Mouse (Mus musculus): ENCODE results near the gene Cntrl. TPM values are rescaled to one million over a fixed set of nuclear protein-coding genes. Genes with fewer than 3 reads are reported as not detected.

The Cntrl gene
- polyA plus RNA-seq (2016; fragmentation: Nextera tagmentation; extraction: Ambion mirVana): 22.4 and 31.2 TPM in 2 replicates

DNA sequence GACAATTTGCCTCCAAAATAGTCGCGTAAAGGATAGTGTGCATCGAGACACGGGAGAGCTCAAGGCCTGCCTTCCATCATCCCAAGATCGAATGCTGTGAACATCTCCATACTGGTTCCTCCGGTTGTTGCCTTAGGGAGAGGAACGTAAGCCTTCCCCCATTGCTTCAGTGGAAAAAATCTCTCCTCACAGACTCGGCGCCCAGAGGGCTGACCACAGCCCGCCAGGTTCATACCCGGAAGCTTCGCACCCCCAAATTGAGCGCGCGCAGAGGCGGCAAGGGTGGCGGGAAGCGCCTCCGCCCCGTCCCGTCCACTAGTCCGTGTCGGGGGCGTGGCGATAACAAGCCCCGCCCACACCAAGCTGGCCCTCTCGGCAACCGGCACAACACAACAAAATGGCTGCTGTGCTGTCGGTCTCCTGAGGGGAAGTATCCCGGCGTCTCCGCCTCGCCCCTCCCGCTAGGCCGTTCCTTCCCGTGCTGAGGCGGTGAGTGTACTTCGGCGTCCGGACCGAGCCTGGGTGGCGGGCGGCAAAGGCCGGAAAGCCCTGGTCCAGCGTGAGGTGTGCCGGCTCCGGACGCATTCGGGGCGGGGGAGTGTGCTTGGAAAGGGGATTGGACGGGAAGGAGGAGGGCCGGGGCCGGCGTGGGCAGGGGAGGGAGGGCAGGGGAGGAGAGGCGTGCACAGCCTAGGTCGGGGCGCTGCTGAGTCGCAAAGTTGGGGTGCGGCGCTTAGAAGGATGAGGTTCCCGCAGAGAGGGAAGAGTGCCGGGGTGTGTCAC lies at the start of gene Cntrl:
Cntrl (plus strand) TSS at position 352 of the 783 bp plus-strand sequence.
- Histone ChIP-seq H3K4me1 (peaks cover 12% of the 10 kb centered on the region), H3K36me3 (peaks cover 6% of the 10 kb centered on the region), H3K9me3 (replicated peaks) (no peaks in the 10 kb centered on the region), H3K4me3 (peak within 1 kb of the TSS; percentile 91), H3K27ac (peak within 1 kb of the TSS; percentile 96), H3K27me3 (ENCODE audit: low read depth, poor library complexity, severe bottlenecking) (no peaks in the 10 kb centered on the region)
- under 1% methylated on average over 62 of the region's 62 CpGs for WGBS
- DNase-seq (ENCODE audit: low spot score): peak; percentile 96

GRCm38 (mm10) chr2:35060256-35060655 lies 49.0 kb upstream of the Cntrl start:
- WGBS: 86% methylated on average over 5 of the region's 5 CpGs
- H3K27me3 ChIP-seq (ENCODE audit: low read depth, poor library complexity, severe bottlenecking): no peaks in the 10 kb centered on the region
- no peaks in the 10 kb centered on the region for H3K4me1 ChIP-seq
- H3K27ac ChIP-seq: no peak overlapping the region
- no peak overlapping the region for H3K4me3 ChIP-seq
- no peaks in the 10 kb centered on the region for H3K36me3 ChIP-seq
- H3K9me3 ChIP-seq (replicated peaks): no peaks in the 10 kb centered on the region
- no peak for DNase-seq (ENCODE audit: low spot score)

GRCm38 (mm10) chr2:35060897-35061296 lies 48.4 kb upstream of the Cntrl start:
- WGBS: 72% methylated on average over 6 of the region's 6 CpGs
- no peak overlapping the region for H3K27ac ChIP-seq
- no peak for DNase-seq (ENCODE audit: low spot score)
- H3K4me1 ChIP-seq: no peaks in the 10 kb centered on the region
- H3K27me3 ChIP-seq (ENCODE audit: low read depth, poor library complexity, severe bottlenecking): no peaks in the 10 kb centered on the region
- H3K9me3 ChIP-seq (replicated peaks): no peaks in the 10 kb centered on the region
- no peak overlapping the region for H3K4me3 ChIP-seq
- no peaks in the 10 kb centered on the region for H3K36me3 ChIP-seq

DNA sequence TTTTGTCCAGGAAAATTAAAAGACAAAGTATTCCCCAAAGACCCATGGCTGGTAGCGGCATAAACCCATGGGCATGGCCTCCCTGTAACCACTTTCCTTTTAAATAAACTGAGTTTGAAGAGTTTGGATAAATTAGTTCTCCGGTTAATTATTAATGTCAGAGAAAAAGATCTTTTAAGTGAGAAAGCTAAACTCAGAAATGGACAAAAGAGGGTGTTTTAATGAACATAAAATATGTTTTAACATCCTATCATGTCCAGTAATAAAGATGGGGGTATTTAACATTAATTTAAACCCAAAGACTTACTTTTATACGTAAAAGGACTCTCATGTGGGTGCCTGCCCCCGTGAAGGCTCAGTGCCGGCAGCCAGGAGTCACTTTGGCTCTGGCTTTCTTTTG lies 48.0 kb upstream of the Cntrl start, which contains the start of gene Hc:
Hc (minus strand) TSS at position 101 of the 400 bp plus-strand sequence.
- Histone ChIP-seq H3K27me3 (ENCODE audit: low read depth, poor library complexity, severe bottlenecking) (no peaks in the 10 kb centered on the region), H3K4me3 (no peak within 1 kb of the TSS), H3K4me1 (no peaks in the 10 kb centered on the region), H3K36me3 (no peaks in the 10 kb centered on the region), H3K27ac (no peak within 1 kb of the TSS), H3K9me3 (replicated peaks) (no peaks in the 10 kb centered on the region)
- WGBS: 76% methylated on average over 5 of the region's 5 CpGs
- DNase-seq (ENCODE audit: low spot score): no peak

- DNase-seq (ENCODE audit: low spot score): no peak
- no peak overlapping the region for H3K4me3 ChIP-seq
- H3K4me1 ChIP-seq: no peaks in the 10 kb centered on the region
- no peaks in the 10 kb centered on the region for H3K27me3 ChIP-seq (ENCODE audit: low read depth, poor library complexity, severe bottlenecking)
- no peak overlapping the region for H3K27ac ChIP-seq
- H3K36me3 ChIP-seq: no peaks in the 10 kb centered on the region
- no peaks in the 10 kb centered on the region for H3K9me3 ChIP-seq (replicated peaks)
- WGBS: 94% methylated on average over 6 of the region's 6 CpGs
These were observed 45.8 kb upstream of the Cntrl start for GRCm38 (mm10) chr2:35063333-35064030.

- Histone ChIP-seq H3K36me3 (no peaks in the 10 kb centered on the region), H3K4me3 (no peak overlapping the region), H3K9me3 (replicated peaks) (no peaks in the 10 kb centered on the region), H3K27me3 (ENCODE audit: low read depth, poor library complexity, severe bottlenecking) (no peaks in the 10 kb centered on the region), H3K27ac (no peak overlapping the region), H3K4me1 (no peaks in the 10 kb centered on the region)
- no peak for DNase-seq (ENCODE audit: low spot score)
- WGBS: 93% methylated on average over 13 of the region's 13 CpGs
These were observed 42.7 kb upstream of the Cntrl start for GRCm38 (mm10) chr2:35066525-35067082.

DNA sequence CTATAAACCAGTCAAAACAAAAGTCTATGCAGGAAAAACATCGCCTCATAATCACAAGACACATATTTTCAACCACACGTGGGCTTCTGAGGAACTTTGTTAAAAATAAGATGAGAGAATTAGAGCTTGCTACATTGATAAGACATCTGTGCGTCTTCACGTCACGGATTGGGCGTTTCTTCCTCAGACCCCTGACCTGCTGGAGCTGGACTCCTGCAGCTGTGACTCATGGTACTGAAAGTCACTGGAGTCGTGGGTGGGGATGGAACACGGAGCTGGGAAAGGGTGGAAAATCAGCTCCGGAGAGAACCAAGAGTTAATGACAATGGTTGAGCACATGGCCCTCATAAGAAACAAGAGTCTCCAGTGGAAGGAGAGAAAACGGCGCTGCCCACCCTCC lies 42.2 kb upstream of the Cntrl start:
- Histone ChIP-seq H3K27ac (no peak overlapping the region), H3K9me3 (replicated peaks) (no peaks in the 10 kb centered on the region), H3K4me1 (no peaks in the 10 kb centered on the region), H3K4me3 (no peak overlapping the region), H3K36me3 (no peaks in the 10 kb centered on the region), H3K27me3 (ENCODE audit: low read depth, poor library complexity, severe bottlenecking) (no peaks in the 10 kb centered on the region)
- no peak for DNase-seq (ENCODE audit: low spot score)
- 90% methylated on average over 11 of the region's 11 CpGs for WGBS

- Histone ChIP-seq H3K27ac (no peak overlapping the region), H3K4me3 (no peak overlapping the region), H3K4me1 (no peaks in the 10 kb centered on the region), H3K36me3 (no peaks in the 10 kb centered on the region), H3K27me3 (ENCODE audit: low read depth, poor library complexity, severe bottlenecking) (no peaks in the 10 kb centered on the region), H3K9me3 (replicated peaks) (no peaks in the 10 kb centered on the region)
- DNase-seq (ENCODE audit: low spot score): no peak
- 90% methylated on average over 1 of the region's 1 CpGs for WGBS
These were observed 40.2 kb upstream of the Cntrl start for GRCm38 (mm10) chr2:35069124-35069523.

GRCm38 (mm10) chr2:35070275-35070674 lies 39.0 kb upstream of the Cntrl start:
- 81% methylated on average over 4 of the region's 4 CpGs for WGBS

GRCm38 (mm10) chr2:35072547-35072946 lies 36.7 kb upstream of the Cntrl start:
- no peaks in the 10 kb centered on the region for H3K9me3 ChIP-seq (replicated peaks)
- no peaks in the 10 kb centered on the region for H3K36me3 ChIP-seq
- H3K4me1 ChIP-seq: no peaks in the 10 kb centered on the region
- H3K4me3 ChIP-seq: no peak overlapping the region
- no peak for DNase-seq (ENCODE audit: low spot score)
- H3K27me3 ChIP-seq (ENCODE audit: low read depth, poor library complexity, severe bottlenecking): no peaks in the 10 kb centered on the region
- no peak overlapping the region for H3K27ac ChIP-seq
- 84% methylated on average over 2 of the region's 2 CpGs for WGBS

More at GRCm38 (mm10) chr2:35070275-35070674, 39.0 kb upstream of the Cntrl start:
- Histone ChIP-seq H3K27me3 (ENCODE audit: low read depth, poor library complexity, severe bottlenecking) (no peaks in the 10 kb centered on the region), H3K4me1 (no peaks in the 10 kb centered on the region), H3K36me3 (no peaks in the 10 kb centered on the region), H3K27ac (no peak overlapping the region), H3K4me3 (no peak overlapping the region), H3K9me3 (replicated peaks) (no peaks in the 10 kb centered on the region)
- DNase-seq (ENCODE audit: low spot score): no peak

DNA sequence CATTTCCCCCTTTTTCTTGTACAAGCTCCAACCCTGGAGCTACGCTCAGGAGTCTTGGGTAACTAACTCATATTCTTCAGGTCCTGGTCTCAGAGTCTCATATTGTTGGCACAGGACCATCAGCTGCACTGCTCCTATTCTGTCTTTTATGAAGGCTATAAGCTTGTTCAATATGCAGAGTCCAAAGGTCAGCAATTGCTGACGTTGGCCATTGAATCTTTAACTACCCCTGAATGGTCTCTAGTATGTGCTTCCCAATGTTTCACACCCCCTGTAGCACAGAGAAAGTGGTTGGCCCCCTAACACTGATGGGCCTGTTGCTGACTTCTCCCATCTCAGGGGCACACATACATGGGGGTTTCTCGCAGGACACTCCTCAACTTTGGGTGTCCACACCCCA lies 35.0 kb upstream of the Cntrl start:
- Histone ChIP-seq H3K27ac (no peak overlapping the region), H3K4me1 (no peaks in the 10 kb centered on the region), H3K36me3 (no peaks in the 10 kb centered on the region), H3K4me3 (no peak overlapping the region), H3K9me3 (replicated peaks) (no peaks in the 10 kb centered on the region), H3K27me3 (ENCODE audit: low read depth, poor library complexity, severe bottlenecking) (no peaks in the 10 kb centered on the region)
- DNase-seq (ENCODE audit: low spot score): no peak
- WGBS: 94% methylated on average over 3 of the region's 3 CpGs

DNA sequence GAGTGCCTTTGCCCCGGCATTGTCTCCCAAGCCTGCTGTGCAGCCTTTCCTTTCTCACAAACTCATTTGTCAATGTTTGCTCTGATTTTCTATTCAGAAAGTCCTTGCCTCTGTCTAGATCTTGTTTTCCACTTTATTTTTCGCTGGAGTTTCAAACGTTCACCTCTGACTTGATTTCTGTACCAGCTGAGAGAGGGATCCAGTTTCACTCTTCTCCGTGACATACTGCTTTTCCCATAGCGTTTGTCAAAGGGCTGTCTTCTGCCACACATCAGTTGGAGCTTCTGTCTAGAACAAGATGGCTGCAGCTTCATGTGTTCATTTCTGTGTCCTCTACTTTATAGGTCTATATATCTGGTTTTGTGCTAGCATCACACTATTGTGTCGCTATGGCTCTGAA lies 30.1 kb upstream of the Cntrl start:
- Histone ChIP-seq H3K27ac (no peak overlapping the region), H3K36me3 (no peaks in the 10 kb centered on the region), H3K4me1 (no peaks in the 10 kb centered on the region), H3K9me3 (replicated peaks) (no peaks in the 10 kb centered on the region), H3K27me3 (ENCODE audit: low read depth, poor library complexity, severe bottlenecking) (no peaks in the 10 kb centered on the region), H3K4me3 (no peak overlapping the region)
- no peak for DNase-seq (ENCODE audit: low spot score)
- 71% methylated on average over 6 of the region's 6 CpGs for WGBS

DNA sequence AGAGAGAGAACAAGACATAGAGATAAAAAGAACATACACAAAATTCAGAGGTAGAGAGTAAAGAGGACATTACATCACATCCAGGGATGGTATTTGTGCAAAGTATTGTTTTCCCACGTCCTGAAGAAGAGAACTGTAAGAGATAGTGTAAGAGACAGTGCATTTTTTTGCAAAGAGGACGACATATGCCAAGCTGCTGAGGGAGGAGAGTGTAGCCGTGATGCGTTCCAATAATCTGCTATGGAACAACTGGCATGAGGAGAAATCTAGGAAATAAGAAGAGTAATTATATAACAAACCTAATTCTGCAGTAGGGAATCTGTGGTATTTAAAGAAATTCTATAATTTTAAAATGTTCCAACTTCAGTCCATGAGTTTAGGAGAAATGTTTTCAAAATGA lies 21.9 kb upstream of the Cntrl start:
- Histone ChIP-seq H3K27ac (no peak overlapping the region), H3K4me3 (no peak overlapping the region), H3K27me3 (ENCODE audit: low read depth, poor library complexity, severe bottlenecking) (no peaks in the 10 kb centered on the region), H3K36me3 (no peaks in the 10 kb centered on the region), H3K9me3 (replicated peaks) (no peaks in the 10 kb centered on the region), H3K4me1 (no peaks in the 10 kb centered on the region)
- 82% methylated on average over 4 of the region's 4 CpGs for WGBS
- DNase-seq (ENCODE audit: low spot score): no peak

Measured in limb, embryonic 10.5 days (tissue).